Mouse (Mus musculus) regulatory T cell (primary cell): ENCODE results near the gene Bcl9.

Experiments
- in situ Hi-C: fragments of 300-600 bp; cut with MboI, MseI; formaldehyde crosslinking; loops from one replicate; pipeline ENCODE4 v1.15.1; 2025; ENCODE audit warnings: high pct_unique_total_duplicates

Gene Bcl9

GRCm38 (mm10) chr3:97183810-97184209 is 113.9 kb downstream of the Bcl9 start:
- in situ Hi-C loops = no loop called here

GRCm38 (mm10) chr3:97180527-97180926 is 117.2 kb downstream of the Bcl9 start:
- in situ Hi-C loops = no loop called here

GRCm38 (mm10) chr3:97178885-97179284 is 118.8 kb downstream of the Bcl9 start:
- in situ Hi-C loops = no loop called here

- in situ Hi-C loops = no loop called here
Observed at GRCm38 (mm10) chr3:97172632-97173031, 125.1 kb downstream of the Bcl9 start.

DNA sequence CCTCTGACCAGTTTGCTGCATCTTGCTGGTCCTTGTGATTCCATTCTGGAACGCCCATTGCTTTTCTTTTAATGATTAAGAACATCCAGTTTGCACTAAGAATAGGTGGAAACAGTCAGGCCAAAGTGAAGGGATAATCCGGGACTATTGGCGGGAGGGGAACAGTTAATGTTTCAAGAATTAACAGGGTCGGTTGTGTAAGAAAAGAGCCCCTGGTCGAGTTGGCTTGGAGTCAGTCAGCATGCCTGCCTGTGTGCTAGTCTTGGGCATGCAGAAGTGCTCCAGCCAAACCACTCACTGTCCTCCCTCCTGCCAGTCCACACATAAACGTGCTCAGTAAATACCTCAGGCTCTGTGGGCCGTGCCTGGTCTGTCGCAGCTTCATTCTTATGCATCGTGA is 125.5 kb downstream of the Bcl9 start:
- in situ Hi-C loops = no loop called here

- in situ Hi-C loops = no loop called here
Observed at GRCm38 (mm10) chr3:97171531-97171930, 126.2 kb downstream of the Bcl9 start.

DNA sequence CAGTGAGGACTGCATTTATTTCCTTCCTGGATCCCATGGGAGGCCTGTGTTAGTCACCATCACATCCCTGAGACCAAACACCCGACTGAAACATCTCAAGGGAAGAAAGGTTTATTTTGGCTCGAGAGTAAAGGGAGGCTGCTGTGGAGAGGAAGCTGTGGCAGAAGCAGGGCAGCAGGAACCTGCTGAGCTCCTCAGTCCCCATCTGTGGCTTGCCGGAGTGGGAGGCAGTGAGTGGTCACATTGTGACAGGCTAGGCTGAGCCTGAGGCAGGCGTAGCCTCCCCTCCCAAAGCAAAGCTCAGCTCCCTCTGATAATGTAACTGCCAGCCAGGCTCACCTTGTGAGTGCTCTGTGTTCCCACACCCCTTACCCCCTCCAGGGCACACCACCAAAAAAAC is 130.6 kb downstream of the Bcl9 start:
- in situ Hi-C loops = loop anchor here (5.0 kb wide), 2 partner anchors 60 to 80 kb away; no protein-coding TSS in a partner anchor

DNA sequence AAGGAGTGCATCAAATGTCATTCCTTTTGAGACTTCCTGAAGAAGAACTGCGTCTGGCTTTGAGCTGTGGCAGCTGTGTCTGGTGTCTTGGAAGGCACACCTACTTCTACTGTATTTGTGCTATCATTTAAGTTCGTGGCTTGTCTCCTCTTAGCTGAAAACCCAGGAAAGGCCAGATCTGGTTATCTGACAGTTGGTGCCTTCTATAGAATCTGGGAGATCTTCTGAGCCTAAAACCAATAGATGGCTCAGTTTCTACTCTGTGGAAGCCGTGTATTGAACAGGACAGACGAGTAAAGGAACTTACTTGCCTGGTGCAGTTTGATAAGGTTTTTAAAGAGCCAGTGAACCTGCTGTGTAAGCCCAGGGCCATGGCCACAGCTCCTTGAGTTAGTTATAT is 133.2 kb downstream of the Bcl9 start:
- in situ Hi-C loops = no loop called here

- in situ Hi-C loops = no loop called here
Observed at GRCm38 (mm10) chr3:97161773-97162172, 135.9 kb downstream of the Bcl9 start.

GRCm38 (mm10) chr3:97160908-97161307 is 136.8 kb downstream of the Bcl9 start:
- in situ Hi-C loops = no loop called here

DNA sequence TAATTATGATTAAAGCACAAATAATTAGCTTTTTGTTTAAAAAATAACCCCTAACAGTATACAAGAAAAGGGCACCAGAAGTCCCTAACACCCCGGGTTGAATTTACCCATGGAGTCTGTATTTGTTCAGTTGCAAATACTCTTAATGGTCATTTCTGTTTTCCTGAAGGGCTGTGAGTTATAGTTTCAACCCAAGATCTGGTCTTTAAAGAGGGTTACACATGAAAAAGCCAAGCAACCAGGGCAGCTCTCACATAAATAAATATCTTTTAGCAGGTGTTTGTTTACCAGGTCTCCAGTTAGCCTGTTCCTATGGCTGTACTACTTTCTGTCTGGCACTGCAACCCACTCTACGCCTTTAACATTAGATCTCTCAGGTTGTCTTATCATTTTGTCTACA is 137.7 kb downstream of the Bcl9 start:
- in situ Hi-C loops = no loop called here

DNA sequence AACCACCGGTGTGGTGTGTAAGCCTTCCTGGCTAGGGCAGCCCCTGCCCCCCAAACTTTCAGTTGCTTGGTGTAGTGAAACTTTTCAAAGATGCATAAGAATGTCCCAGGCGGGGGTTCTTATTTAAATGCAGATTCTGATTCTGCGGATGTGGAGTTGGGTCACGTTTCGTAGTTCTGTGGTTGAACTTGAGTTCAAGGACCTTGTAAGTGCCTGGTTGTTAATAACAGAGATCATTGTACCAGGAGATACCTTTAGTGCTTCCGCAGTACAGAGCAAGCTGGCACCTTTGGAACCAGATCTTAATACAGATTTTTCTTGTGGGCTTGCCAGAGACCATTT is 138.2 kb downstream of the Bcl9 start:
- in situ Hi-C loops = no loop called here

- in situ Hi-C loops = no loop called here
Observed at GRCm38 (mm10) chr3:97158611-97159508, 138.9 kb downstream of the Bcl9 start, which contains the start of gene Acp6. Gene Acp6, plus strand, starts transcription at chr3:97158777.

DNA sequence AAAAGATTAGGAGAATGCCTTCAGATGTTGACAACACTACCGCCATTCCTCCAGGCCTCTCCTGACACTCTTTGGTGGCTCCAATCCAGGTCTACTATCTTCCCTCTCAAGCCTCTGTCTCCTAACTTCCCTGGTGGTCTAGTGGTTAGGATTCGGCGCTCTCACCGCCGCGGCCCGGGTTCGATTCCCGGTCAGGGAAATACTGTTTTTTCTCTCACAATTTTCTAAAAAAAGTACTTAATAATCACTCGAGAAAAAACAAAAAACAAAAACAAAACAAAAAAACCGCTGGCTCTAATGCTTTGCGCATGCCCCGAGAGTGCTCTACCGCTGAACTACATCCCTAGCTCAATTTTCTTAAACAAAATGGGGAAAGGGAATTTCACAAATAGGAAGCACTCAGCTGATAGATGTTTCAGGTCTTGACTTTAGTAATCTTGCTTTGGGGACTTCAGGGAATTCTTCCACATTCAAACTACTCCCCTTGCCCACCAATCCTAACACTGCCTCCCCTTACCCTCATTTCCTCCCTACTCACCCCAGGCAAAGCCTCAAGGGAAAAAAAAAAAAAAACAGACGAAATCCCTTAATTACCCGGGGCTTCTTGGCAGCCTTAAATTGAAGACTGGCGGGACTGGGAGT is 139.6 kb downstream of the Bcl9 start:
- in situ Hi-C loops = no loop called here

- in situ Hi-C loops = no loop called here
Observed at GRCm38 (mm10) chr3:97157308-97157707, 140.4 kb downstream of the Bcl9 start.

DNA sequence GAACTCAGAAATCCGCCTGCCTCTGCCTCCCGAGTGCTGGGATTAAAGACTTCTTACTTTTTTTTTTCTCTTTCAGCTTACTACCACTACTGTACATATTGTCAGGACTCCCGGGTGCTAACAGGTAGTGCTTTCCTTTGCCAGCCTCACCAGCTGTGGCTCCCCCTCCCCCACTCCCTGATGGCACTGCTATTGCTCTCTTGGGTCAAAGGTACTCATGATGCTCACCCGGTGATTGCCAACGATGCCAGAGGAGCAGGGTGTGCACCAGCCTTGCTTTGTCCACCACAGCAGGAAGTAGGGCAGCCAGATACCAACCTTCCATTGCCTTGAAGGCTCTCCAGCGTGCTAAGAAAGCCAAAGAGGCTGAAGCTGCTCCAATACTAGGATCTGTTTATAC is 141.3 kb downstream of the Bcl9 start:
- in situ Hi-C loops = no loop called here
